Mouse (Mus musculus) lung, postnatal 0 days (tissue): Measurements from ENCODE around the gene Rasgrf1.

ENCODE experiments used
- CTCF ChIP-seq: IDR thresholded peaks from 2 replicates; pipeline ENCODE4 v1.5.1; 2016; ENCODE audit warnings: antibody characterized with exemption, mild to moderate bottlenecking
- EP300 ChIP-seq: IDR thresholded peaks from 2 replicates; pipeline ENCODE4 v1.6.1; 2016; ENCODE audit warnings: antibody characterized with exemption, mild to moderate bottlenecking, control low read depth

DNA sequence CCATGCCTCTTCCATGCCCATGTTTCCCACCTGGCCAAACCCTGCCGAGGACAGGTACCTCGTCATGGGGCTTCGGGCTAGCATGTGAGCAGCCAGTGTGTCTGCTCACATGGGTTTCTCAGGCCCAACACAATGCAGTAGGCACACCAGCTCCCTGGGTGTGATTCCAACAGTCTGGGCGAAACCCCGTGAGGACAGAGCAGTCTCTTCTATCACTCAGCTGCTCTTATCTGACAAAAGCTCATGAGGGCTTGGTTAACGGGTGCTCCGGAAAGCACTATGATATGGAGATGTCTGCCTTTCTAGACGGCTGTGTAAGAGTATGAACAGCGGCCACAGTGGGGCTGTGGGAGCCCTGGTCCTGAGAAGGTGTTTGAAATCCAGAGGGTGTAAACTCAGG is 37.1 kb downstream of the Rasgrf1 start:
- TF ChIP-seq CTCF (no peak), EP300 (no peak)
